Mouse (Mus musculus): ENCODE data around the gene Crip1.
"Not testable (repeated sequence)": the region's sequence is repeated elsewhere in the genome, so short reads cannot be mapped to it uniquely, and the experiment has no call there.

Gene Crip1

DNA sequence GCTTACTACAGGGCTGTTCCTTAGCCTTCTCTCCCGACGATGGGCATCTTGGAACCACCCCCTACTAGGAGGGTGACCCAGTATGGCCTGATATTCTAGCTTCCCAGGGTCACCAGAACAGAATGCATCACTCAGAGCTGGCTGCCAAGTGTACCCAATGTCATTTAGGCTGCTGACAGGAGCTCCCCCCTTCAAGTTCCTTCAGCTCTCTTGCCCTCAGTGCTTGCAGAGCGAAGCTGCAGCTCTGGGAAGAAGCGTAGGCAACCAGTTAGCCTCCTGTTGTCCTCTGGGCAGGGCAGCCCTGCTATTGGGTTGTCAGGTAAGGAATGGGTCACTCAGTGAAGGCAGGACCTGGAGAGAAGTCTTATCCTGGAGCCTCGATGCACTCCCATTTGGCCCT, 38.8 kb downstream of the Crip1 start:
- in situ Hi-C loops (cut with MboI, MseI): no loop called here

GRCm38 (mm10) chr12:113185442-113186291, 39.6 kb downstream of the Crip1 start, which contains the start of gene Tmem121:
Gene Tmem121 (plus strand): TSS chr12:113185930.
- in situ Hi-C loops (cut with MboI, MseI): no loop called here

GRCm38 (mm10) chr12:113186326-113187010, 40.4 kb downstream of the Crip1 start:
- in situ Hi-C loops (cut with MboI, MseI): no loop called here

DNA sequence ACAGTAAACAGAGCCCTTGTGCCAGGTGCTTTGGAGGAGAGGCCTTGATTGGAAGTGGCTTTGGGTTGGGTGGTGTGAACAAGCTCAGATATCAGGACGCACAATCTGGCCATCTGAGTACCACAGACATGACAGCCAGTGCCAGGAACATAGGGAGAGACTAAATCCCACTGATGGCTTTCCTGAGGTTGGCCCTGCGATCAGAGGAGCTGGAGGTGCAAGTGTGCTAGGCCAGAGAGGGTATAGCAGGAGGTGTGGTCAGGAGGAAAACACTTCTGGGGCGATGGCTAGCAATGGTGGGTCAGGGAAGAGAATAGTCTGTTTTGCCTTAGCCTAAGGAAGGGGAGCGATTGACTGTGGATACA, 40.9 kb downstream of the Crip1 start:
- in situ Hi-C loops (cut with MboI, MseI): no loop called here

DNA sequence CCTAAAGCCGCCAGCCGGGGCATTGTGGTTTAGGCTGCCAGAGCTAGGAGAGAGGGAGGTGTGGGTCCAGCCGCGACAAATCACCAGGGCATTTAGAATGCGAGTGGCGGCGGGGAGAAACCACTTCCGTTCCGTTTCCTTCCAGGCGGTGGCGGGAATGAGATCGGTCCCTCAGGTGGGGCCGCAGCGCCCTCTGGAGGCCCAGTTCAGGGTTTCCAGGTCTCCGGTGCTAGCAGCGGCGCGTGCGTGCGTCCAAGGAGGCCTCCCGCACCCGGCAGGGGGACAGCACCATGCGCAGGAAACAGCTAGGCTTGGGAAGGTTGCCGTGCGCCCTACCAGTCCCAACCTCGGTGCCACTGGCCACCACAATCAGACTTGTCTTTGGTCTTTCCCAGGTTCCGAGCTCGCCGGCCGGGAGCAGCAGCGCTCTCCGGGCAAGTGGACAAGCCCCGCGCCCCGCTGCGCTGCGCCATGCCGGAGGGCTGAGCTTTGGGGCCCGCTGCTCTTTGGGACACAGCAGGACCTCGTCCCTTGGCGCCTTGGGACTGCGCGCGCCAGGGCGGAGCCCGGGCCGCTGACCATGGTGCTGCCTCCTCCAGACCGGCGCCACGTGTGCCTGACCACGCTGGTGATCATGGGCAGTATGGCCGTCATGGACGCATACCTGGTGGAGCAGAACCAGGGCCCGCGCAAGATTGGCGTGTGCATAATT, 41.6 kb downstream of the Crip1 start:
- in situ Hi-C loops (cut with MboI, MseI): no loop called here

- in situ Hi-C loops (cut with MboI, MseI): no loop called here
Observed at GRCm38 (mm10) chr12:113188349-113189055, 42.4 kb downstream of the Crip1 start.

DNA sequence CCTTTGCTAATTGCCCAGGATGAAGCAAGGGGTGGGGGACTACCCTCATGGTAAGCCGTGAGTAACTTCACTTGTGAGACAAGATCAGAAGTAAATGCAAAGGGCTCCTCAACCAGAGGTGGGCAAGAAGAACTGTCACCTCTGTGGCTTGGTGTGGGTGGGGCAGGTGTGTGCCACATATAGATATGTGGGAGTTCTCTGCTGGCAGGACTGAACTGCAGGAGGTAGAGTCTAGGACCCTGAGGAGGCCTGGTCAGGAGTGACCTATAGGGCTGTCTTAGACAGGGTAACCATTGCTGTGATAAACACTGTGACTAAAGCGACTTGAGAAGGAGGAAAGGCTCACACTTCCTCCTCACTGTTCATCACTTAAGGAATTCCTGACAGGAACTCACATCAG, 47.3 kb downstream of the Crip1 start:
- in situ Hi-C loops (cut with MboI, MseI): no loop called here

GRCm38 (mm10) chr12:113199132-113199531, 53.0 kb downstream of the Crip1 start:
- in situ Hi-C loops (cut with MboI, MseI): not testable (repeated sequence)

DNA sequence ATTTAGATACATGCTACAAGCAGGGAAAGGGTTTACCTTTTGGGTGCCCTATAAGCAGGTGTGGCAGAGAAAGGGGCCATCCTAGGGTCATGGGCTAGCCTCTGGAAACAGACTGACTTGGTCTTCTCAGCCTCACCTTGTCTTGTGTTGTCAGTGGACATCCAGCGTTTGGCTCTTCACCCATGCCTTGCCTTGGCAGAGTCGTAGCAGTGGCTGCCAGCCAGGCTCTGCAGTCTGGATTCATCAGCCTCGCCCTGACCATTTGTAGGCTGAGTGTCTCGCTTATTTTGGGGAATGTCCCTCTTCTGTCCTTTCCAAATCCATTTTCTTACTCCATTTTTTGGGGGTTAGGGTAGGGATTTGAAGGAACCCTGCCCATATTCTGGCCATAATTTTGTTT, 55.2 kb downstream of the Crip1 start:
- in situ Hi-C loops (cut with MboI, MseI): no loop called here

DNA sequence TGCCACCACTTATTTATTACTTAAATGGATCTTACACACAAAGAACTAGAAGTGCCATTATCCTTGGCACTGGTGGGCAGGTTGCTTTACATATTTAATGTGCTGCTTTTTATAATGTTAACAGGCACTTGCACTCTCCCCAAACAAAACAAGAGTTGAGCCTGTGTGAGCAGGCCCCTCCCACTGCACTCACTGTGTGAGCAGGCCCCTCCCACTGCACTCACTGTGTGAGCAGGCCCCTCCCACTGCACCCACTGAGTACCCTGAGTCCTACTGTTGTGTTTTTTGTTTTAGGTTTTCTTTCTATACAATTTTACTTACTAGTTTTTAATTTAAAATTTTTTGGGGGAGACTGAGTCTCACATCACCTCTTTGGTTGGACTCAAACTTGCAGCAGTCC, 55.9 kb downstream of the Crip1 start:
- in situ Hi-C loops (cut with MboI, MseI): no loop called here

Measured in T-helper 17 cell (primary cell).